Mouse (Mus musculus) B cell, adult 67 days (primary cell): ENCODE data around the gene Rap1gap2. TPM values are rescaled to one million over a fixed set of nuclear protein-coding genes. Genes with fewer than 3 reads are reported as not detected.

ENCODE experiments used
- total RNA-seq, 2 experiments: library from RNA; stranded (reverse); gene quantifications; 4 replicates each; pipeline ENCODE4 v1.2.4; 2023

Gene Rap1gap2
- 1 to 10 TPM; 5.2 to 5.3 TPM for total RNA-seq

GRCm38 (mm10) chr11:74610545-74611176, at the start of gene Rap1gap2:
Rap1gap2 (minus strand) TSS chr11:74610915.

GRCm38 (mm10) chr11:74649095-74649646, 38.5 kb upstream of the Rap1gap2 start, which contains the start of gene Cluh:
Cluh (plus strand) TSS chr11:74649495.

GRCm38 (mm10) chr11:74619201-74619955, 8.7 kb upstream of the Rap1gap2 start, which contains the start of gene Ccdc92b:
Ccdc92b (plus strand) TSS chr11:74619605.

GRCm38 (mm10) chr11:74361769-74362168, 248.9 kb downstream of the Rap1gap2 start, which contains the start of gene Olfr412:
Olfr412 (plus strand) TSS chr11:74362069.

GRCm38 (mm10) chr11:74352550-74352949, 258.2 kb downstream of the Rap1gap2 start, which contains the start of gene Olfr411:
Olfr411 (minus strand) TSS chr11:74352650.

GRCm38 (mm10) chr11:74337931-74338330, 272.8 kb downstream of the Rap1gap2 start, which contains the start of gene Olfr410:
Olfr410 (minus strand) TSS chr11:74338031.

Other genes starting within 250 kb of the Rap1gap2 start
- gene Olfr412, start 248.8 kb downstream of the Rap1gap2 start, total RNA-seq, result not detected
- gene Ccdc92b, start 8.7 kb upstream of the Rap1gap2 start, total RNA-seq, result not detected
- gene Cluh, start 38.6 kb upstream of the Rap1gap2 start, total RNA-seq, result 10 to 100 TPM; 43.3 to 48.1 TPM
- gene Pafah1b1, start 113.8 kb upstream of the Rap1gap2 start, total RNA-seq, result 100 to 1,000 TPM; 127 to 130 TPM
- 10 to 100 TPM; 48.2 to 54.1 TPM for gene Mettl16, start 159.9 kb upstream of the Rap1gap2 start, total RNA-seq
- gene Mnt, start 220.0 kb upstream of the Rap1gap2 start, total RNA-seq, result 10 to 100 TPM; 73.3 to 96.6 TPM